Mouse (Mus musculus) lung, postnatal 0 days (tissue): ENCODE data around the gene Gfap.

Experiments
- CTCF ChIP-seq: IDR thresholded peaks from 2 replicates; pipeline ENCODE4 v1.5.1; 2016; ENCODE audit warnings: antibody characterized with exemption, mild to moderate bottlenecking
- EP300 ChIP-seq: IDR thresholded peaks from 2 replicates; pipeline ENCODE4 v1.6.1; 2016; ENCODE audit warnings: antibody characterized with exemption, mild to moderate bottlenecking, control low read depth

DNA sequence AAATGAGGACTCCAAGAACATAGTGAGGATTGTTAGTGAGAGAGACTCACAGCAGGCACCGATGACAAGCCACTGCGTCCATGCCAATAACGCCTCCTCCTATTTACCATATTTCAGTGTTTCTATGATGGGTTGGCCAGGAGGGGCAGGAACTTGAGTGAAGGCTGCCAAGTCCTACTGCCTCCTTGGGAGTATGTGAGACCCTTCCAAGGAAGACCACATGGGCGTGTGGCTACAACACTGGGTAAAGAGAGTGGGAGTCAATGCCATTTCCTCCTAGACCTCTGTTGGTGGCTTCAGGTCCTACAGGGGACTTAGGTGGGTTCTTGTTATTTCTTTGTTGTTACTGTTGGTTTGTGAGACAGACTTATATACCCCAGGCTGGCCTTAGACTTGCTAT, 487 bp upstream of the Gfap start:
- no peak for TF ChIP-seq CTCF
- TF ChIP-seq EP300: no peak
